Mouse (Mus musculus) lung, postnatal 0 days (tissue): ENCODE data around the gene Yars.

ENCODE experiments used
- CTCF ChIP-seq: IDR thresholded peaks from 2 replicates; pipeline ENCODE4 v1.5.1; 2016; ENCODE audit warnings: antibody characterized with exemption, mild to moderate bottlenecking
- EP300 ChIP-seq: IDR thresholded peaks from 2 replicates; pipeline ENCODE4 v1.6.1; 2016; ENCODE audit warnings: antibody characterized with exemption, mild to moderate bottlenecking, control low read depth

- no peak for TF ChIP-seq CTCF
- no peak for TF ChIP-seq EP300
Measured at GRCm38 (mm10) chr4:129190538-129190937, 978 bp downstream of the Yars start.
